Mouse (Mus musculus): ENCODE measurements around the gene Stpg3. TPM values are rescaled to one million over a fixed set of nuclear protein-coding genes. Genes with fewer than 3 reads are reported as not detected.

Stpg3 gene
- total RNA-seq, 1 experiment: 0.45 TPM

DNA sequence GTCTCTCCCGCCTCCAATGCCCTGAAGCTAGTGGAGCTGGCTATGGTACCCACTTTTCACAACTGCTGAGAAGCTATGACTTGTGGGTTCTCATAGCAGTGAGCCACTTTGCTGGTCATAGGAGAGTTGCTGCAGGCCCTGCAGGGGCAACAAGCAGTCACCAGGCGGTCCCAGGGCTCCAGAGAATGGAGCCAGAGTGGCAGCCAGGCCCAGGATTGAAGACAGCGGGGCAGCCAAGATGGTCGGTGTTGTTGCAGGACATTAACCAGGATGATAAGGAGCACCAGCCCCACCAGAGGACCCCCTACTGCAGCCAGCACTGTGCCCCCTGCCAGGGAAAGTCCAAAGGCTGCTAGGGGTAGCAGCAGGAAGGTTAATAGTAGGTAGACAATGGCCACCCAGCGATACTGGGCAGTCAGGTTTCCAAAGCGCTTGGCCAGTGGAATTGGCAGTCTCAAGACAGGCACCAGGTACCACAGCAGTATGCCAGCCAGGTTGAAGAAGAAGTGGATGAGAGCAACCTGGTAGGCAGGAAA is 14.6 kb upstream of the Stpg3 start:
- peaks cover 9 to 24% of the 10 kb centered on the region in 2 experiments; a peak in 3 of 4 replicates for H3K4me1 ChIP-seq (ENCODE audit: control insufficient read depth in 2 of 2, insufficient read depth in 2 of 2, low read length in 2 of 2, poor library complexity in 1 of 2)
- TF ChIP-seq MAFK (IDR thresholded peaks at IDR 0.05; ENCODE audit: insufficient read depth, low read depth, low read length): no peak
- TF ChIP-seq ZC3H11A (IDR thresholded peaks at IDR 0.05; ENCODE audit: borderline replicate concordance, low read depth, low read length): no peak
- TF ChIP-seq CHD2 (IDR thresholded peaks at IDR 0.05; ENCODE audit: low read depth, low read length): no peak
- TF ChIP-seq ZNF384 (IDR thresholded peaks at IDR 0.05; ENCODE audit: low read depth, low read length): no peak
- TF ChIP-seq HCFC1 (IDR thresholded peaks at IDR 0.05; ENCODE audit: borderline replicate concordance, insufficient read depth, low read length): no peak
- H3K9me3 ChIP-seq (ENCODE audit: control insufficient read depth, insufficient read depth, low read depth, low read length): no peaks in the 10 kb centered on the region
- H3K27ac ChIP-seq (ENCODE audit: insufficient read depth, low read depth, low read length, poor library complexity, severe bottlenecking): no peak overlapping the region
- in situ Hi-C loops (cut with MboI; ENCODE audit: low sequenced_read_pairs in 2 of 2, unreplicated experiment in 2 of 2): no loop called here
- no peaks in the 10 kb centered on the region for H3K36me3 ChIP-seq (ENCODE audit: control insufficient read depth, insufficient read depth, low read length, poor library complexity, severe bottlenecking)
- H3K9ac ChIP-seq (ENCODE audit: insufficient read depth, low read depth, low read length, poor library complexity, severe bottlenecking): peak overlapping the region; percentile 27; the same call in 1 of the 2 replicates
- peak overlapping the region in 1 of 2 experiments; percentile 61; a peak in 1 of 4 replicates for H3K4me3 ChIP-seq (ENCODE audit: insufficient read depth in 1 of 2, low read depth in 1 of 2, low read length in 2 of 2, poor library complexity in 1 of 2, severe bottlenecking in 1 of 2)
- no peak for DNase-seq (ENCODE audit: low read depth, low spot score)

- no peaks in the 10 kb centered on the region for H3K9me3 ChIP-seq (ENCODE audit: control insufficient read depth, insufficient read depth, low read depth, low read length)
- H3K36me3 ChIP-seq (ENCODE audit: control insufficient read depth, insufficient read depth, low read length, poor library complexity, severe bottlenecking): peaks cover 6% of the 10 kb centered on the region
- peak; percentile 82 for DNase-seq (ENCODE audit: low read depth, low spot score)
- peak overlapping the region; percentile 58 to 61 for H3K4me3 ChIP-seq (ENCODE audit: insufficient read depth in 1 of 2, low read depth in 1 of 2, low read length in 2 of 2, poor library complexity in 1 of 2, severe bottlenecking in 1 of 2)
- TF ChIP-seq HCFC1 (IDR thresholded peaks at IDR 0.05; ENCODE audit: borderline replicate concordance, insufficient read depth, low read length): peak; percentile 71; the same call in 1 of the 2 replicates
- 0 out of 2 replicates have a peak, but pooled peaks have one; percentile 20 for TF ChIP-seq MAFK (IDR thresholded peaks at IDR 0.05; ENCODE audit: insufficient read depth, low read depth, low read length)
- no peak for TF ChIP-seq ZNF384 (IDR thresholded peaks at IDR 0.05; ENCODE audit: low read depth, low read length)
- peaks cover 9 to 24% of the 10 kb centered on the region in 2 experiments; a peak in 3 of 4 replicates for H3K4me1 ChIP-seq (ENCODE audit: control insufficient read depth in 2 of 2, insufficient read depth in 2 of 2, low read length in 2 of 2, poor library complexity in 1 of 2)
- H3K9ac ChIP-seq (ENCODE audit: insufficient read depth, low read depth, low read length, poor library complexity, severe bottlenecking): peak overlapping the region; percentile 70
- in situ Hi-C loops (cut with MboI; ENCODE audit: low sequenced_read_pairs in 2 of 2, unreplicated experiment in 2 of 2): no loop called here
- H3K27ac ChIP-seq (ENCODE audit: insufficient read depth, low read depth, low read length, poor library complexity, severe bottlenecking): peak overlapping the region; percentile 68
These were observed 14.0 kb upstream of the Stpg3 start for GRCm38 (mm10) chr2:25228431-25228889.

DNA sequence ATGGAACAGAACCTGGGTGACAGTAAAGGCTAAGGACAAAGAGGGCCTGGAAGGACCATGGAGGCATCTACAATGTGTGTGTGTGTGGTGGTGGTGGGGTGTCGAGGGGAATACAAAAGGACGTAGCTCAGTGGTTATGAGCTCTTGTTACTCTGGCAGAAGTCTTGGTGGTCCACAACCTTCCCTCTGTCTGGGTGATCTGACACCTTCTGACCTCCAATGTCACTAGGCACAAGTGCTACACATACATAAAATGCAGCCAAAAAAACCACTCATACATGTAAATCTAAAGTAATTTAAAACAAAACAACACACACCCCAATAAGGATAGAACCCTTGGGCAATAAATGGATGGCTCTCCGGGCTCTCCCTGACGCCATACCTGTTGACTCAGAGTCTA is 13.0 kb upstream of the Stpg3 start:
- Histone ChIP-seq H3K4me3 (ENCODE audit: insufficient read depth in 1 of 2, low read depth in 1 of 2, low read length in 2 of 2, poor library complexity in 1 of 2, severe bottlenecking in 1 of 2) (no peak overlapping the region), H3K9ac (ENCODE audit: insufficient read depth, low read depth, low read length, poor library complexity, severe bottlenecking) (no peak overlapping the region), H3K4me1 (ENCODE audit: control insufficient read depth in 2 of 2, insufficient read depth in 2 of 2, low read length in 2 of 2, poor library complexity in 1 of 2) (peaks cover 9 to 24% of the 10 kb centered on the region in 2 experiments; a peak in 3 of 4 replicates), H3K9me3 (ENCODE audit: control insufficient read depth, insufficient read depth, low read depth, low read length) (no peaks in the 10 kb centered on the region), H3K36me3 (ENCODE audit: control insufficient read depth, insufficient read depth, low read length, poor library complexity, severe bottlenecking) (peaks cover 14% of the 10 kb centered on the region), H3K27ac (ENCODE audit: insufficient read depth, low read depth, low read length, poor library complexity, severe bottlenecking) (no peak overlapping the region)
- no peak for TF ChIP-seq ZC3H11A (IDR thresholded peaks at IDR 0.05; ENCODE audit: borderline replicate concordance, low read depth, low read length)
- no peak for TF ChIP-seq CHD2 (IDR thresholded peaks at IDR 0.05; ENCODE audit: low read depth, low read length)
- no peak for TF ChIP-seq HCFC1 (IDR thresholded peaks at IDR 0.05; ENCODE audit: borderline replicate concordance, insufficient read depth, low read length)
- no peak for TF ChIP-seq ZNF384 (IDR thresholded peaks at IDR 0.05; ENCODE audit: low read depth, low read length)
- no peak for TF ChIP-seq MAFK (IDR thresholded peaks at IDR 0.05; ENCODE audit: insufficient read depth, low read depth, low read length)
- in situ Hi-C loops (cut with MboI; ENCODE audit: low sequenced_read_pairs in 2 of 2, unreplicated experiment in 2 of 2): no loop called here
- DNase-seq (ENCODE audit: low read depth, low spot score): no peak

DNA sequence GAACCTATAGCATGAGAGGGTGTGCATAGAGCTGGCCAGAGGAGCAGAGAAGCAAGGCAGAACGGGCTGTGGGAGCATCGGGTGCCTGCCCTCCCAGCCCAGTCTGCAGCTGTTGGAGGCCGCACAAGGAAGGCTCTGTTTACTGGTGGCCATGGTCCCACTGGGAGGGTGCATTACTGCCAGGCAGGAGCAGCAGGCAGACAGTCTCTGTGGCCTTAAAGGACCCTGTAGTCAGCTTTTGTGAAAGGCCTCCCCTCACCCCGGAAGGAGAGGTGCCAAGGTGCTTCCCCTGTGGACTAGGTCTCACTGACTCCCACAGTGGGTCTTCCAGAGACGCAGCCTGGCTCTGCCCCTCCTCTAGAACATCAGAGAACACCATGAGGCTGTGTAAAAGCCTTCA is 12.4 kb upstream of the Stpg3 start:
- no peak for DNase-seq (ENCODE audit: low read depth, low spot score)
- no peak overlapping the region for H3K27ac ChIP-seq (ENCODE audit: insufficient read depth, low read depth, low read length, poor library complexity, severe bottlenecking)
- in situ Hi-C loops (cut with MboI; ENCODE audit: low sequenced_read_pairs in 2 of 2, unreplicated experiment in 2 of 2): no loop called here
- H3K4me3 ChIP-seq (ENCODE audit: insufficient read depth in 1 of 2, low read depth in 1 of 2, low read length in 2 of 2, poor library complexity in 1 of 2, severe bottlenecking in 1 of 2): no peak overlapping the region
- peaks cover 9 to 24% of the 10 kb centered on the region in 2 experiments; a peak in 3 of 4 replicates for H3K4me1 ChIP-seq (ENCODE audit: control insufficient read depth in 2 of 2, insufficient read depth in 2 of 2, low read length in 2 of 2, poor library complexity in 1 of 2)
- no peak overlapping the region for H3K9ac ChIP-seq (ENCODE audit: insufficient read depth, low read depth, low read length, poor library complexity, severe bottlenecking)
- peaks cover 18% of the 10 kb centered on the region for H3K36me3 ChIP-seq (ENCODE audit: control insufficient read depth, insufficient read depth, low read length, poor library complexity, severe bottlenecking)
- H3K9me3 ChIP-seq (ENCODE audit: control insufficient read depth, insufficient read depth, low read depth, low read length): no peaks in the 10 kb centered on the region
- TF ChIP-seq CHD2 (IDR thresholded peaks at IDR 0.05; ENCODE audit: low read depth, low read length): no peak
- TF ChIP-seq ZNF384 (IDR thresholded peaks at IDR 0.05; ENCODE audit: low read depth, low read length): no peak
- TF ChIP-seq MAFK (IDR thresholded peaks at IDR 0.05; ENCODE audit: insufficient read depth, low read depth, low read length): no peak
- no peak for TF ChIP-seq HCFC1 (IDR thresholded peaks at IDR 0.05; ENCODE audit: borderline replicate concordance, insufficient read depth, low read length)
- no peak for TF ChIP-seq ZC3H11A (IDR thresholded peaks at IDR 0.05; ENCODE audit: borderline replicate concordance, low read depth, low read length)

Data from ES-E14 (cell line).